Mouse (Mus musculus) liver, postnatal 0 days (tissue): ENCODE data around the gene Nsg1. TPM values are rescaled to one million over a fixed set of nuclear protein-coding genes. Genes with fewer than 3 reads are reported as not detected.

Source experiments
- ATAC-seq: fragments of 200-750 bp; cut with Nextera tagmentation; 2 replicates; pipeline ENCODE4 v1.8.0; 2017; ENCODE audit warnings: mild to moderate bottlenecking, moderate library complexity
- DNase-seq: peaks from one replicate; pipeline ENCODE4 v3.0.0-alpha.2; 2016
- H3K27ac ChIP-seq: fragments of 300-500 bp; sonication (generic); 2 replicates; pipeline ENCODE4 v1.5.1; 2014; ENCODE audit warnings: antibody characterized with exemption, moderate library complexity, mild to moderate bottlenecking, low read depth
- H3K27me3 ChIP-seq: fragments of 300-500 bp; sonication (generic); 2 replicates; pipeline ENCODE4 v1.6.1; 2014; ENCODE audit warnings: low read length, control low read depth, mixed read lengths; ENCODE audit not compliant: insufficient read depth
- H3K36me3 ChIP-seq: fragments of 300-500 bp; sonication (generic); replicated peaks from 2 replicates; pipeline ENCODE4 v1.6.1; 2014; ENCODE audit warnings: mild to moderate bottlenecking, control low read depth, low read length, moderate library complexity, mixed read lengths; ENCODE audit not compliant: insufficient read depth
- H3K4me1 ChIP-seq: fragments of 300-500 bp; sonication (generic); 2 replicates; pipeline ENCODE4 v1.6.1; 2014; ENCODE audit warnings: antibody characterized with exemption, mild to moderate bottlenecking, control low read depth; ENCODE audit not compliant: insufficient read depth
- H3K4me2 ChIP-seq: fragments of 300-500 bp; sonication (generic); 2 replicates; pipeline ENCODE4 v1.6.1; 2014; ENCODE audit warnings: low read depth, mild to moderate bottlenecking, low read length, moderate library complexity, mixed read lengths
- H3K4me3 ChIP-seq: fragments of 300-500 bp; sonication (generic); 2 replicates; pipeline ENCODE4 v1.5.1; 2014; ENCODE audit warnings: low read depth, low read length
- H3K9ac ChIP-seq: fragments of 300-500 bp; sonication (generic); replicated peaks from 2 replicates; pipeline ENCODE4 v1.6.1; 2014; ENCODE audit warnings: mild to moderate bottlenecking, moderate library complexity
- H3K9me3 ChIP-seq: fragments of 300-500 bp; sonication (generic); 2 replicates; pipeline ENCODE4 v1.6.1; 2016; ENCODE audit warnings: mild to moderate bottlenecking, control low read depth, low read length, mixed read lengths
- CTCF ChIP-seq: sonication (generic); IDR thresholded peaks from 2 replicates; pipeline ENCODE4 v1.5.1; 2016; ENCODE audit warnings: antibody characterized with exemption, low read depth
- EP300 ChIP-seq: IDR thresholded peaks from 2 replicates; pipeline ENCODE4 v1.6.1; 2016; ENCODE audit warnings: antibody characterized with exemption, low read depth, mild to moderate bottlenecking
- WGBS: fragments of 180-500 bp; shearing (Covaris S2); extraction: QIAGEN DNeasy Blood & Tissue Kit; methylation state at CpG from one replicate; pipeline ENCODE4 v1.1.7; 2014; ENCODE audit not compliant: insufficient replicate concordance; 5-methylcytosine and 5-hydroxymethylcytosine counted together
- polyA plus RNA-seq: library from polyadenylated mRNA; unstranded; fragments of >200 nt; fragmentation: Nextera tagmentation; extraction: Ambion mirVana; gene quantifications from 2 replicates; pipeline ENCODE4 v1.2.1, GENCODE M21; 2015

Nsg1 gene
- polyA plus RNA-seq, 1 experiment from 2014 or later = 1.3 TPM

DNA sequence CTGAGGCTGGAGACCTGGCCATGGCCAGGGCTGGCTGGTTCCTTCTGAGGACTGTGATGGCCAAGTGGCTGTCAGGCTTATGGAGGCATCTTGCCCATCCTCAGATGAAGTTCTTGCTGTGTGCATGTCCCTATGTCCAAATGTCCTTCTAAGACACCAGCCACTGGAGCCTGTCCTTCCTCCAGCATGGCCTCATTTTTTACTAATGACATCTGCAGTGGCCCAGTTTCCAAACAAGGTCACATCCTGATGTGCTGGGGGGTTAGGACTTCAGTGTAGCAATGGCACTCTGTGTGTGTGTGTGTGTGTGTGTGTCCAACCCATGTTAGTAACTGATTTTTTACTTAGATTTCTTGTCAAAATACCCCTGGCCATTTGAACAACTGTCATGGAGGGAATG lies 36.2 kb upstream of the Nsg1 start:
- Histone ChIP-seq H3K4me1 (no peaks in the 10 kb centered on the region), H3K4me3 (no peak overlapping the region), H3K36me3 (peaks cover 7% of the 10 kb centered on the region), H3K4me2 (no peak overlapping the region), H3K27me3 (no peaks in the 10 kb centered on the region), H3K27ac (no peak overlapping the region), H3K9me3 (no peaks in the 10 kb centered on the region), H3K9ac (no peak overlapping the region)
- no peak for DNase-seq
- no peak for TF ChIP-seq CTCF
- no peak for TF ChIP-seq EP300
- no peak for ATAC-seq

DNA sequence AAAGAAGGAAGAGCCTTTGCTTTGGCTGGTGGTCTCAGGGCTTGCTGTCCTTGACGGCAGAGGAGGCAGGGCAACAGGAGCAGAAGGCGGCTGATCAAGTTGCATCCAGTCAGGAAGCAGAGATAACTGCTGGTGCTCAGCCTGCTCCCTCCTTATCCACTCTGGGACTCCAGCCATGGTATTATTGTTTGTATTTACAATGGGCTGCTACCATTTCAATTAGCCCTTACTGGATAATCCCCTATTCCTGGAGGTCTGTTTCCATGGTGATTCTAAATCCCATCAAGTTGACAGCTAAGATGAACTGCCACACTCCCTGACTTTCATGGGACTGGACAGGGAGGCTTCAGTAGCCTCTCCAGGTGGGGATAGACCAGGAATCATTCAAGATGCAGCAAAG lies 35.2 kb upstream of the Nsg1 start:
- ATAC-seq (no peak), DNase-seq (no peak)
- no peaks in the 10 kb centered on the region for H3K27me3 ChIP-seq
- no peak for TF ChIP-seq EP300
- no peak for TF ChIP-seq CTCF
- no peak overlapping the region for H3K4me3 ChIP-seq
- no peaks in the 10 kb centered on the region for H3K36me3 ChIP-seq
- H3K9me3 ChIP-seq = no peaks in the 10 kb centered on the region
- WGBS = 41% methylated on average over 2 of the region's 2 CpGs
- no peaks in the 10 kb centered on the region for H3K4me1 ChIP-seq
- no peak overlapping the region for H3K27ac ChIP-seq
- H3K4me2 ChIP-seq = no peak overlapping the region
- H3K9ac ChIP-seq = no peak overlapping the region

GRCm38 (mm10) chr5:38190907-38191306 lies 31.2 kb upstream of the Nsg1 start:
- ATAC-seq (no peak), DNase-seq (no peak)
- H3K9me3 ChIP-seq = no peaks in the 10 kb centered on the region
- no peak overlapping the region for H3K4me2 ChIP-seq
- H3K4me1 ChIP-seq = no peaks in the 10 kb centered on the region
- WGBS = 85% methylated on average over 3 of the region's 3 CpGs
- TF ChIP-seq EP300 (no peak), CTCF (no peak)
- no peak overlapping the region for H3K27ac ChIP-seq
- H3K4me3 ChIP-seq = no peak overlapping the region
- H3K9ac ChIP-seq = no peak overlapping the region
- H3K36me3 ChIP-seq = no peaks in the 10 kb centered on the region
- no peaks in the 10 kb centered on the region for H3K27me3 ChIP-seq

DNA sequence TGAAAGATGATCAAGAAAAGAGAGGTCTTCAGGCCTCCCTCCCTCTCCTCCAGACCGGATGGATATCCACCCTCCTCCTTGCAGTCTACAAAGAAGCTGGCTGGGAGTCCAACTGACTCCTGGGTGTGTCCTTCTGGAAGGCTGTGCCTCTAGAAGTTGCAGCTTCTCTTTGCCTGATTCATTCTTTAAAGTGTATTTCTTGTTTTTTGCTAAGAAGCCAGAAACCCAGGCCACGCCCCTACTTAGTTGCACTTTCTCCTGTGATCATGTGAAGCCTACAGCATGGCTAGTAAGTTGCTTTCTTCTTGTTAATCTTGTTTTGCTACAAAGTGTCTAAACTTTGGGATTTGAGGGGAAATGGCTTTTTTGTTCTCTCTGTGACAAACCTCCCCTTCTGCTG lies 27.3 kb upstream of the Nsg1 start:
- TF ChIP-seq CTCF (no peak), EP300 (no peak)
- Histone ChIP-seq H3K4me1 (no peaks in the 10 kb centered on the region), H3K4me3 (no peak overlapping the region), H3K27me3 (no peaks in the 10 kb centered on the region), H3K4me2 (no peak overlapping the region), H3K27ac (no peak overlapping the region), H3K36me3 (no peaks in the 10 kb centered on the region), H3K9me3 (no peaks in the 10 kb centered on the region), H3K9ac (no peak overlapping the region)
- ATAC-seq (no peak), DNase-seq (no peak)
- WGBS = 77% methylated on average over 2 of the region's 2 CpGs

DNA sequence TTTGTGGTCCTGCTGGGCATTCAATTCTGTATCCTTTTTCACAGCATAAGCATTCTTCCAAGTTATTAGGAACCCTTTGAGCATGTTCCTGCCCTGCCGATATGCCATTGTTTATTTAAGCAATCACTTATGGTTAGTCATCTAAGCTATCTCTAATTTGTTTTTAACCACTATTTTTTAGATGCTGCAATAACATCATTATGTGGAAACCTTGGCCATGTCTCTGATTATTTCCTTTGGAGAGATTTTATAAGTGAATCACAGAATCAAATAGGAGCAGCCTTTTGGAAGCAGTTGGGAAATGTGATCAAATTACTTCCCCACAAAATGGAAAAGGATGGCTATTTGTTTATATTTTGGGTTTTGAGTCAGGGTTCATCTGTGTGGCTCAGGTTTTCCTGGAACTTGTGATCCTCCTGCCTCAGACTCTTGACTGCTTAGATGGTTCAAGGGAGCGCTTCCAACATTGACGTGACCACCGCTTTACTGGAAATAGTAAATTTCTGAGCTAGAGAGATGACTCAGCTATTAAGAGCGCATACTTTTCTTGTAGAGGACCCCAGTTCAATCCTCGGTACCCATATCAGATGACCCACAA lies 25.1 kb upstream of the Nsg1 start:
- no peak overlapping the region for H3K27ac ChIP-seq
- H3K4me3 ChIP-seq = no peak overlapping the region
- no peak for TF ChIP-seq EP300
- no peak for TF ChIP-seq CTCF
- H3K9me3 ChIP-seq = no peaks in the 10 kb centered on the region
- WGBS = 75% methylated on average over 6 of the region's 6 CpGs
- ATAC-seq (no peak), DNase-seq (no peak)
- H3K36me3 ChIP-seq = no peaks in the 10 kb centered on the region
- H3K4me2 ChIP-seq = no peak overlapping the region
- no peaks in the 10 kb centered on the region for H3K27me3 ChIP-seq
- no peaks in the 10 kb centered on the region for H3K4me1 ChIP-seq
- H3K9ac ChIP-seq = no peak overlapping the region

- Histone ChIP-seq H3K9ac (no peak overlapping the region), H3K9me3 (no peaks in the 10 kb centered on the region), H3K4me2 (no peak overlapping the region), H3K27me3 (no peaks in the 10 kb centered on the region), H3K27ac (no peak overlapping the region), H3K4me3 (no peak overlapping the region), H3K4me1 (no peaks in the 10 kb centered on the region), H3K36me3 (no peaks in the 10 kb centered on the region)
- 75% methylated on average over 16 of the region's 16 CpGs for WGBS
- ATAC-seq = no peak
- no peak for DNase-seq
- TF ChIP-seq EP300 = no peak
- no peak for TF ChIP-seq CTCF
Measured at GRCm38 (mm10) chr5:38174256-38174912, 14.7 kb upstream of the Nsg1 start.
